Mouse (Mus musculus) midbrain, embryonic 16.5 days (tissue): ENCODE data around the gene Raver2. TPM values are rescaled to one million over a fixed set of nuclear protein-coding genes. Genes with fewer than 3 reads are reported as not detected.

Experiments used
- ATAC-seq: fragments of 200-750 bp; cut with Nextera tagmentation; 2 replicates; pipeline ENCODE4 v1.8.0; 2017; ENCODE audit warnings: moderate TSS enrichment
- H3K27ac ChIP-seq: fragments of 300-500 bp; sonication (generic); 2 replicates; pipeline ENCODE4 v1.5.1; 2014; ENCODE audit warnings: mild to moderate bottlenecking, low read length, mixed read lengths
- H3K27me3 ChIP-seq: fragments of 300-500 bp; sonication (generic); 2 replicates; pipeline ENCODE4 v1.6.1; 2014; ENCODE audit warnings: low read depth, low read length, mixed read lengths; ENCODE audit not compliant: control insufficient read depth, insufficient read depth
- H3K36me3 ChIP-seq: fragments of 300-500 bp; sonication (generic); 2 replicates; pipeline ENCODE4 v1.6.1; 2014; ENCODE audit warnings: mild to moderate bottlenecking, low read length, moderate library complexity, mixed read lengths; ENCODE audit not compliant: control insufficient read depth, insufficient read depth
- H3K4me1 ChIP-seq: fragments of 300-500 bp; sonication (generic); 2 replicates; pipeline ENCODE4 v1.6.1; 2014; ENCODE audit warnings: mild to moderate bottlenecking, low read length, mixed read lengths; ENCODE audit not compliant: control insufficient read depth, insufficient read depth
- H3K4me2 ChIP-seq: fragments of 300-500 bp; sonication (generic); 2 replicates; pipeline ENCODE4 v1.6.1; 2014; ENCODE audit warnings: mild to moderate bottlenecking, low read length, mixed read lengths
- H3K4me3 ChIP-seq: fragments of 300-500 bp; sonication (generic); 2 replicates; pipeline ENCODE4 v1.5.1; 2014; ENCODE audit warnings: low read depth, mild to moderate bottlenecking, low read length, moderate library complexity, mixed read lengths
- H3K9ac ChIP-seq: fragments of 300-500 bp; sonication (generic); 2 replicates; pipeline ENCODE4 v1.6.1; 2014; ENCODE audit warnings: low read depth, low read length, mixed read lengths
- H3K9me3 ChIP-seq: fragments of 300-500 bp; sonication (generic); replicated peaks from 2 replicates; pipeline ENCODE4 v1.6.1; 2014; ENCODE audit warnings: mild to moderate bottlenecking, low read length, mixed read lengths; ENCODE audit not compliant: control insufficient read depth, poor library complexity, severe bottlenecking
- WGBS: fragments of 180-500 bp; shearing (Covaris S2); extraction: QIAGEN DNeasy Blood & Tissue Kit; methylation state at CpG from one replicate; pipeline ENCODE4 v1.1.7; 2014; 5-methylcytosine and 5-hydroxymethylcytosine counted together
- polyA plus RNA-seq: library from polyadenylated mRNA; unstranded; fragments of >200 nt; fragmentation: Nextera tagmentation; extraction: Ambion mirVana; gene quantifications from 2 replicates; pipeline ENCODE4 v1.2.1, GENCODE M21; 2015

Raver2 gene
- polyA plus RNA-seq, 1 experiment from 2014 or later: 4.6 TPM

GRCm38 (mm10) chr4:101158282-101158681 lies 89.5 kb downstream of the Raver2 start:
- Histone ChIP-seq H3K27me3 (no peaks in the 10 kb centered on the region), H3K36me3 (peaks cover 34% of the 10 kb centered on the region), H3K27ac (no peak overlapping the region), H3K4me2 (no peak overlapping the region), H3K4me3 (no peak overlapping the region), H3K9me3 (no peaks in the 10 kb centered on the region), H3K4me1 (no peaks in the 10 kb centered on the region), H3K9ac (no peak overlapping the region)
- WGBS: 92% methylated on average over 6 of the region's 6 CpGs
- no peak for ATAC-seq

- peaks cover 35% of the 10 kb centered on the region for H3K36me3 ChIP-seq
- no peaks in the 10 kb centered on the region for H3K9me3 ChIP-seq
- H3K4me3 ChIP-seq: no peak overlapping the region
- H3K27ac ChIP-seq: no peak overlapping the region
- no peaks in the 10 kb centered on the region for H3K4me1 ChIP-seq
- 79% methylated on average over 12 of the region's 12 CpGs for WGBS
- no peak for ATAC-seq
- H3K4me2 ChIP-seq: no peak overlapping the region
- H3K9ac ChIP-seq: no peak overlapping the region
- no peaks in the 10 kb centered on the region for H3K27me3 ChIP-seq
Observed at GRCm38 (mm10) chr4:101159191-101159764, 90.5 kb downstream of the Raver2 start.

- H3K27me3 ChIP-seq: no peaks in the 10 kb centered on the region
- H3K4me3 ChIP-seq: no peak overlapping the region
- H3K4me1 ChIP-seq: no peaks in the 10 kb centered on the region
- H3K27ac ChIP-seq: no peak overlapping the region
- no peak for ATAC-seq
- H3K9ac ChIP-seq: no peak overlapping the region
- no peaks in the 10 kb centered on the region for H3K9me3 ChIP-seq
- peaks cover 38% of the 10 kb centered on the region for H3K36me3 ChIP-seq
- no peak overlapping the region for H3K4me2 ChIP-seq
- WGBS: 84% methylated on average over 1 of the region's 1 CpGs
Observed at GRCm38 (mm10) chr4:101160821-101161220, 92.0 kb downstream of the Raver2 start.

GRCm38 (mm10) chr4:101164189-101164588 lies 95.4 kb downstream of the Raver2 start:
- Histone ChIP-seq H3K27ac (no peak overlapping the region), H3K4me2 (no peak overlapping the region), H3K27me3 (no peaks in the 10 kb centered on the region), H3K9me3 (no peaks in the 10 kb centered on the region), H3K4me3 (no peak overlapping the region), H3K4me1 (no peaks in the 10 kb centered on the region), H3K36me3 (peaks cover 23% of the 10 kb centered on the region), H3K9ac (no peak overlapping the region)
- ATAC-seq: no peak
- WGBS: 96% methylated on average over 2 of the region's 2 CpGs

DNA sequence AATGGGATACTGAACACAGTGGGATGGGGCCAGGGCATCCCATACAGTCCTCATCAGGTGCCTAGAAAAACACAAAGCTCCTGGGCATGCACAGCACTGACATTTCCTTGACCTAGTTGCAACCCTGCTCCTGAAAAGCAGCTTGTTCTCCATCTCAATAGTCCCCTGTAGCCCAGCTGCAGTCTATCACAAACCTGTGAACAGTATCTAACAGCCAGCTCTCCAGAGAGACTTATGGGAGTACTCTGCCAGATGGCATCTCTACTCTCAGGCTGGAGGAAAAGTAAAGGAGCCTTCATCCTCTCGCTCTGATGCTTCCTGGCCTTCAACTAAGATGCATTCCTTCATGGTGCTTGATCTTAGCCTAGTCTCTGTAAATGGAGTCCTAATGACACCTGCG lies 95.9 kb downstream of the Raver2 start:
- H3K27ac ChIP-seq: no peak overlapping the region
- H3K9ac ChIP-seq: no peak overlapping the region
- H3K4me3 ChIP-seq: no peak overlapping the region
- no peak for ATAC-seq
- no peaks in the 10 kb centered on the region for H3K4me1 ChIP-seq
- H3K9me3 ChIP-seq: no peaks in the 10 kb centered on the region
- peaks cover 21% of the 10 kb centered on the region for H3K36me3 ChIP-seq
- H3K27me3 ChIP-seq: no peaks in the 10 kb centered on the region
- H3K4me2 ChIP-seq: no peak overlapping the region
- 88% methylated on average over 2 of the region's 2 CpGs for WGBS

GRCm38 (mm10) chr4:101165776-101166175 lies 97.0 kb downstream of the Raver2 start:
- Histone ChIP-seq H3K27me3 (no peaks in the 10 kb centered on the region), H3K4me1 (no peaks in the 10 kb centered on the region), H3K4me3 (no peak overlapping the region), H3K36me3 (peaks cover 23% of the 10 kb centered on the region), H3K9me3 (no peaks in the 10 kb centered on the region), H3K9ac (no peak overlapping the region), H3K4me2 (no peak overlapping the region), H3K27ac (no peak overlapping the region)
- ATAC-seq: no peak
- 88% methylated on average over 4 of the region's 4 CpGs for WGBS

- 64% methylated on average over 1 of the region's 1 CpGs for WGBS
- no peaks in the 10 kb centered on the region for H3K27me3 ChIP-seq
- no peak for ATAC-seq
- no peak overlapping the region for H3K9ac ChIP-seq
- H3K4me2 ChIP-seq: no peak overlapping the region
- no peak overlapping the region for H3K4me3 ChIP-seq
- H3K4me1 ChIP-seq: no peaks in the 10 kb centered on the region
- H3K36me3 ChIP-seq: peaks cover 22% of the 10 kb centered on the region
- H3K9me3 ChIP-seq: no peaks in the 10 kb centered on the region
- no peak overlapping the region for H3K27ac ChIP-seq
Observed at GRCm38 (mm10) chr4:101167777-101168176, 99.0 kb downstream of the Raver2 start.

DNA sequence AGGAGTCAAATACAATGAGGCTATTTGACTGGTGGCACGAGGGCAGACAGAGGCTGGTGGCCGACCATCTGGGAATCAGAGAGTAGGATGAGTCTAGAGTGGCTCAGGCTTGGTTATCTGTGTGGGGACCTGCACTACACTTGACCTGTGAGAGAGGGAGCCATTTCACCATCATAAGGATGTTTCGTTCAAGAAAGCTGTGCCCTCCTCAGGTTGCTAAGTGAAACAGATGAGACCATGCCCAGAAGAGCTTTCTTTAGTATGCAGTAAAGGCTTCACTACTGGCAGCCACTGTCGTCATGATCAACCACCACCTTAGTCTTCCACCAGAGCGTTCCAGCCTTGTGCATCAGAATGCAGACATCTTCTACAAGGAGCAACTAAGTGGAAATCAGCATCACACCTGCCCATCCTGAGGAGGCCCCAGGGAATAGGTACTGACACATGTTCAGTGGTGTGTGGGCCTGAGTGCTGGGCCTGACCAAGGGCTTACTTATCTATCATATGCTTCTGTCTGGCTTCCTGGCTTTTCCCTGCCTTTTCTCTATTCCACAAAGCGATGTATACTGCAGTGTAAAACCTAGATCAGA lies 99.5 kb downstream of the Raver2 start:
- Histone ChIP-seq H3K36me3 (peaks cover 18% of the 10 kb centered on the region), H3K27ac (no peak overlapping the region)

GRCm38 (mm10) chr4:101172738-101173137 lies 104.0 kb downstream of the Raver2 start:
- WGBS: 90% methylated on average over 2 of the region's 2 CpGs
- H3K27me3 ChIP-seq: no peaks in the 10 kb centered on the region
- no peak overlapping the region for H3K4me3 ChIP-seq
- H3K4me2 ChIP-seq: no peak overlapping the region
- H3K9ac ChIP-seq: no peak overlapping the region
- H3K27ac ChIP-seq: no peak overlapping the region
- H3K36me3 ChIP-seq: peaks cover 5% of the 10 kb centered on the region; the same call in 1 of the 2 replicates
- ATAC-seq: no peak
- no peaks in the 10 kb centered on the region for H3K9me3 ChIP-seq
- H3K4me1 ChIP-seq: no peaks in the 10 kb centered on the region

More for the DNA sequence above, 99.5 kb downstream of the Raver2 start:
- 46% methylated on average over 6 of the region's 6 CpGs for WGBS
- H3K4me3 ChIP-seq: no peak overlapping the region
- H3K9ac ChIP-seq: no peak overlapping the region
- H3K9me3 ChIP-seq: no peaks in the 10 kb centered on the region
- H3K4me1 ChIP-seq: no peaks in the 10 kb centered on the region
- H3K4me2 ChIP-seq: no peak overlapping the region
- no peaks in the 10 kb centered on the region for H3K27me3 ChIP-seq
- peak; percentile 76 for ATAC-seq
